Mouse (Mus musculus) myocyte (in vitro differentiated cells): ENCODE measurements around the gene Cyp26c1. TPM values are rescaled to one million over a fixed set of nuclear protein-coding genes. Genes with fewer than 3 reads are reported as not detected.

Experiments used
- H3K27me3 ChIP-seq: one replicate; pipeline ENCODE4 v1.6.1; 2011; ENCODE audit not compliant: control insufficient read depth, insufficient read depth, insufficient read length
- H3K36me3 ChIP-seq: one replicate; pipeline ENCODE4 v1.6.1; 2011; ENCODE audit not compliant: control insufficient read depth, insufficient read depth
- H3K4me2 ChIP-seq: one replicate; pipeline ENCODE4 v1.6.1; 2011; ENCODE audit warnings: low read depth, control low read depth
- H3K4me3 ChIP-seq: one replicate; pipeline ENCODE4 v1.5.1; 2011; ENCODE audit warnings: mild to moderate bottlenecking, control low read depth, moderate library complexity
- H3K79me2 ChIP-seq: one replicate; pipeline ENCODE4 v1.6.1; 2011; ENCODE audit not compliant: control insufficient read depth, insufficient read depth
- H3ac ChIP-seq: one replicate; pipeline ENCODE4 v1.6.1; 2011; ENCODE audit not compliant: control insufficient read depth, insufficient read length
- CEBPB ChIP-seq: IDR thresholded peaks from 2 replicates; pipeline ENCODE4 v1.6.1; 2011; ENCODE audit warnings: mild to moderate bottlenecking, moderate library complexity; ENCODE audit not compliant: poor library complexity, insufficient read depth, severe bottlenecking
- E2F4 ChIP-seq: IDR thresholded peaks from one replicate; pipeline ENCODE4 v1.6.1; 2011; ENCODE audit warnings: mild to moderate bottlenecking, control low read depth, moderate library complexity; ENCODE audit not compliant: insufficient read depth
- MAX ChIP-seq: IDR thresholded peaks from one replicate; pipeline ENCODE4 v1.6.1; 2011; ENCODE audit warnings: low read depth, mild to moderate bottlenecking, control low read depth
- MYOD1 ChIP-seq, 3 experiments: IDR thresholded peaks; one replicate each; pipeline ENCODE4 v1.6.1; 2011; ENCODE audit warnings: control low read depth in 2 of 3, low read depth in 2 of 3, mild to moderate bottlenecking in 2 of 3, moderate library complexity in 1 of 3; ENCODE audit not compliant: insufficient read length in 2 of 3, control insufficient read depth in 1 of 3
- MYOG ChIP-seq, 3 experiments: IDR thresholded peaks; one replicate each; pipeline ENCODE4 v1.6.1; 2011; ENCODE audit warnings: control low read depth in 2 of 3, low read depth in 2 of 3, mild to moderate bottlenecking in 2 of 3; ENCODE audit not compliant: insufficient read length in 2 of 3, control insufficient read depth in 1 of 3, insufficient read depth in 1 of 3
- POLR2A ChIP-seq: IDR thresholded peaks from one replicate; pipeline ENCODE4 v1.6.1; 2011; ENCODE audit warnings: low read depth, mild to moderate bottlenecking, control low read depth, moderate library complexity; ENCODE audit not compliant: insufficient read length
- POLR2AphosphoS2 ChIP-seq: IDR thresholded peaks from one replicate; pipeline ENCODE4 v1.6.1; 2011; ENCODE audit warnings: low read depth, control low read depth; ENCODE audit not compliant: insufficient read length
- REST ChIP-seq: IDR thresholded peaks from one replicate; pipeline ENCODE4 v1.6.1; 2011; ENCODE audit warnings: mild to moderate bottlenecking, control low read depth, moderate library complexity; ENCODE audit not compliant: insufficient read depth, insufficient read length
- SRF ChIP-seq: IDR thresholded peaks from one replicate; pipeline ENCODE4 v1.6.1; 2011; ENCODE audit warnings: low read depth; ENCODE audit not compliant: control insufficient read depth, insufficient read length
- TCF12 ChIP-seq: IDR thresholded peaks from one replicate; pipeline ENCODE4 v1.6.1; 2011; ENCODE audit warnings: mild to moderate bottlenecking, control low read depth; ENCODE audit not compliant: poor library complexity, insufficient read depth, severe bottlenecking
- TCF3 ChIP-seq: IDR thresholded peaks from one replicate; pipeline ENCODE4 v1.6.1; 2011; ENCODE audit warnings: low read depth, control low read depth; ENCODE audit not compliant: insufficient read length
- USF1 ChIP-seq: IDR thresholded peaks from one replicate; pipeline ENCODE4 v1.6.1; 2011; ENCODE audit warnings: low read depth, mild to moderate bottlenecking, control low read depth, moderate library complexity
- polyA plus RNA-seq: library from polyadenylated mRNA; unstranded; fragments of >200 nt; fragmentation: generic; extraction: Trizol; gene quantifications from one replicate; pipeline ENCODE4 v1.2.1, GENCODE M21; 2012; ENCODE audit warnings: missing spikeins

Gene Cyp26c1
- 0.17 TPM for polyA plus RNA-seq

GRCm38 (mm10) chr19:37685281-37685680 lies at the start of gene Cyp26c1:
TSS of gene Cyp26c1 (plus strand) at chr19:37685581.
- Histone ChIP-seq H3K4me2 (no peak within 1 kb of the TSS), H3ac (no peak within 1 kb of the TSS), H3K4me3 (no peak within 1 kb of the TSS), H3K79me2 (no peaks in the 10 kb centered on the region), H3K27me3 (no peaks in the 10 kb centered on the region), H3K36me3 (no peaks in the 10 kb centered on the region)
- TF ChIP-seq POLR2A (no peak), MYOG (IDR thresholded peaks at IDR 0.05; ENCODE audit: control insufficient read depth in 1 of 3, insufficient read depth in 1 of 3, insufficient read length in 2 of 3, low read depth in 2 of 3) (no peak), POLR2AphosphoS2 (no peak), MAX (no peak), E2F4 (no peak), TCF3 (no peak), CEBPB (no peak), SRF (no peak), USF1 (no peak), TCF12 (no peak), REST (no peak), MYOD1 (IDR thresholded peaks at IDR 0.05; ENCODE audit: control insufficient read depth in 1 of 3, insufficient read length in 2 of 3, low read depth in 2 of 3) (no peak)

GRCm38 (mm10) chr19:37647994-37648393 lies 37.4 kb upstream of the Cyp26c1 start:
- no peak overlapping the region for H3ac ChIP-seq
- H3K79me2 ChIP-seq = no peaks in the 10 kb centered on the region
- no peak overlapping the region for H3K4me3 ChIP-seq
- no peaks in the 10 kb centered on the region for H3K27me3 ChIP-seq
- H3K4me2 ChIP-seq = no peak overlapping the region
- H3K36me3 ChIP-seq = no peaks in the 10 kb centered on the region
- no peak for TF ChIP-seq TCF12

GRCm38 (mm10) chr19:37650526-37650925 lies 34.9 kb upstream of the Cyp26c1 start:
- H3K4me3 ChIP-seq = no peak overlapping the region
- no peaks in the 10 kb centered on the region for H3K27me3 ChIP-seq
- H3K79me2 ChIP-seq = no peaks in the 10 kb centered on the region
- no peaks in the 10 kb centered on the region for H3K36me3 ChIP-seq
- no peak overlapping the region for H3ac ChIP-seq
- TF ChIP-seq E2F4 (no peak), TCF12 (no peak), MYOD1 (IDR thresholded peaks at IDR 0.05; ENCODE audit: control insufficient read depth in 1 of 3, insufficient read length in 2 of 3, low read depth in 2 of 3) (no peak), TCF3 (no peak), POLR2AphosphoS2 (no peak), MAX (no peak), MYOG (IDR thresholded peaks at IDR 0.05; ENCODE audit: control insufficient read depth in 1 of 3, insufficient read depth in 1 of 3, insufficient read length in 2 of 3, low read depth in 2 of 3) (no peak), POLR2A (no peak), USF1 (no peak), CEBPB (no peak), REST (no peak), SRF (no peak)
- H3K4me2 ChIP-seq = no peak overlapping the region

- H3K36me3 ChIP-seq = no peaks in the 10 kb centered on the region
- H3K79me2 ChIP-seq = no peaks in the 10 kb centered on the region
- TF ChIP-seq POLR2A (no peak), REST (no peak), SRF (no peak), USF1 (no peak), TCF3 (no peak), TCF12 (no peak), MYOG (IDR thresholded peaks at IDR 0.05; ENCODE audit: control insufficient read depth in 1 of 3, insufficient read depth in 1 of 3, insufficient read length in 2 of 3, low read depth in 2 of 3) (no peak), MAX (no peak), CEBPB (no peak), POLR2AphosphoS2 (no peak), MYOD1 (IDR thresholded peaks at IDR 0.05; ENCODE audit: control insufficient read depth in 1 of 3, insufficient read length in 2 of 3, low read depth in 2 of 3) (no peak)
- H3K4me3 ChIP-seq = no peak overlapping the region
- H3K27me3 ChIP-seq = no peaks in the 10 kb centered on the region
- no peak overlapping the region for H3ac ChIP-seq
- no peak overlapping the region for H3K4me2 ChIP-seq
Measured at GRCm38 (mm10) chr19:37654012-37654411, 31.4 kb upstream of the Cyp26c1 start.

GRCm38 (mm10) chr19:37656441-37656840 lies 28.9 kb upstream of the Cyp26c1 start:
- Histone ChIP-seq H3K36me3 (no peaks in the 10 kb centered on the region), H3K27me3 (no peaks in the 10 kb centered on the region), H3ac (no peak overlapping the region), H3K4me2 (no peak overlapping the region), H3K79me2 (no peaks in the 10 kb centered on the region), H3K4me3 (no peak overlapping the region)
- TF ChIP-seq E2F4 (no peak), SRF (no peak), TCF12 (no peak), REST (no peak), TCF3 (no peak), POLR2A (no peak), USF1 (no peak), POLR2AphosphoS2 (no peak), MYOD1 (IDR thresholded peaks at IDR 0.05; ENCODE audit: control insufficient read depth in 1 of 3, insufficient read length in 2 of 3, low read depth in 2 of 3) (no peak), MAX (no peak)
